Mouse (Mus musculus): ENCODE measurements around the gene Ttll13.

DNA sequence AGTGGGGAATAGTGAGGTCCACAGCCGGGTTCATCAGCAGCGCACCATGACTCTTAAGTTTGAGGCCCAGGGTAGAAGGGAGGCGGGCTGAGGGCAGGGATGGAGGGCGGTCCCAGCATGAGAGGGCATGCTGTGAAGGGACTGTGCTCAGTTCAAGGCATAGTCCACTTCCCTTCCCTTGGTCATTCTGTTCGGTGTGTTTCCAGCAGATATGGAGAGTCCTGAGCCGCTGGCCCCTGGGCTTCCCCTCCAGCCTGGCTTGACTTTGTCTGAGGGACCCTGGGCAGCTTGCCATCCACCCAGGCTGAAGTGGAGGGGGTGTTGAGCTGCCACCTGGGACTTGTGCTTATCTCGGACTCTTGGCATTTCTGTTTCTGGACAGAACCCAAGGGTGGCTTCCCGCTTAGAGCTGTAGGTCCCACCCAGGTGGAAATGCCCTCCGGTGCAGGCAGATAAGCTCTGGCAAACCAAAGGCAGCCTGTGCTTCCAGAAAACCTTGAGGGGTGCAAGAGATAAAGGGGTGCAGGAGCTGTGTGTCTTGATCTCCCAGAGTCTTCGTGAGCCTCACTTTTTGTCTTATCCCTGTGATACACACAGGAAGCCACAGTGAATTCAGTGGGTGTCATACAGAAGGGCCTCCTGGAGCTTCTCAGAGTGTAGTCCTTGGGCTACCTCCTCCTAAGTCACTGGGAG, 37.3 kb upstream of the Ttll13 start:
- TF ChIP-seq CTCF (IDR thresholded peaks at IDR 0.05; ENCODE audit: borderline replicate concordance, control insufficient read depth, extremely low read depth, insufficient read depth, low read length, poor library complexity) (no peak), POLR2A (IDR thresholded peaks at IDR 0.05; ENCODE audit: control insufficient read depth, extremely low read depth, insufficient read depth, low read length, poor library complexity) (no peak)

Data from thymus, adult 2 months (tissue).